Mouse (Mus musculus) telencephalon, adult 2 months (tissue): ENCODE measurements around the gene Srd5a1.
"Not testable (repeated sequence)": the region's sequence is repeated elsewhere in the genome, so short reads cannot be mapped to it uniquely, and the experiment has no call there.

Experiments used
- DNase-seq: peaks from one replicate; pipeline ENCODE4 v3.0.0-alpha.2; 2011; ENCODE audit warnings: low read depth, low spot score

Gene Srd5a1

GRCm38 (mm10) chr13:69624510-69624909 is 13.3 kb upstream of the Srd5a1 start:
- DNase-seq = no peak

- no peak for DNase-seq
Measured at GRCm38 (mm10) chr13:69623843-69624242, 12.6 kb upstream of the Srd5a1 start.

GRCm38 (mm10) chr13:69616716-69617115 is 5.5 kb upstream of the Srd5a1 start:
- DNase-seq = no peak

- no peak for DNase-seq
Measured at GRCm38 (mm10) chr13:69612175-69612544, 918 bp upstream of the Srd5a1 start.

GRCm38 (mm10) chr13:69610751-69611397 is 368 bp downstream of the Srd5a1 start:
- no peak for DNase-seq

- no peak for DNase-seq
Measured at GRCm38 (mm10) chr13:69608734-69609133, 2.5 kb downstream of the Srd5a1 start.

- no peak for DNase-seq
Measured at GRCm38 (mm10) chr13:69604670-69605069, 6.6 kb downstream of the Srd5a1 start.

GRCm38 (mm10) chr13:69601321-69601720 is 9.9 kb downstream of the Srd5a1 start:
- DNase-seq = no peak

GRCm38 (mm10) chr13:69600863-69601262 is 10.4 kb downstream of the Srd5a1 start:
- DNase-seq = not testable (repeated sequence)

GRCm38 (mm10) chr13:69598867-69599266 is 12.4 kb downstream of the Srd5a1 start:
- DNase-seq = no peak

- no peak for DNase-seq
Measured at GRCm38 (mm10) chr13:69596515-69596914, 14.7 kb downstream of the Srd5a1 start.

- no peak for DNase-seq
Measured at GRCm38 (mm10) chr13:69595911-69596310, 15.3 kb downstream of the Srd5a1 start.

- DNase-seq = no peak
Measured at GRCm38 (mm10) chr13:69594577-69595256, 16.5 kb downstream of the Srd5a1 start.

GRCm38 (mm10) chr13:69593453-69593852 is 17.8 kb downstream of the Srd5a1 start:
- DNase-seq = no peak

GRCm38 (mm10) chr13:69592226-69592625 is 19.0 kb downstream of the Srd5a1 start:
- no peak for DNase-seq

GRCm38 (mm10) chr13:69591338-69591737 is 19.9 kb downstream of the Srd5a1 start:
- DNase-seq = no peak

- no peak for DNase-seq
Measured at GRCm38 (mm10) chr13:69588263-69588662, 23.0 kb downstream of the Srd5a1 start.

GRCm38 (mm10) chr13:69587849-69588248 is 23.4 kb downstream of the Srd5a1 start:
- no peak for DNase-seq

- no peak for DNase-seq
Measured at GRCm38 (mm10) chr13:69586337-69586736, 24.9 kb downstream of the Srd5a1 start.

GRCm38 (mm10) chr13:69585828-69586227 is 25.4 kb downstream of the Srd5a1 start:
- DNase-seq = no peak

GRCm38 (mm10) chr13:69583591-69583990 is 27.7 kb downstream of the Srd5a1 start:
- no peak for DNase-seq

GRCm38 (mm10) chr13:69582411-69582810 is 28.8 kb downstream of the Srd5a1 start:
- DNase-seq = no peak

GRCm38 (mm10) chr13:69577181-69577834 is 33.9 kb downstream of the Srd5a1 start:
- no peak for DNase-seq
